Mouse (Mus musculus) embryo, embryonic 11.5 days (tissue): ENCODE measurements around the gene Tbx20.

Source experiments
- DNase-seq: peaks from one replicate; pipeline ENCODE4 v3.0.0-alpha.2; 2012; ENCODE audit warnings: low read depth, low spot score

Gene Tbx20

DNA sequence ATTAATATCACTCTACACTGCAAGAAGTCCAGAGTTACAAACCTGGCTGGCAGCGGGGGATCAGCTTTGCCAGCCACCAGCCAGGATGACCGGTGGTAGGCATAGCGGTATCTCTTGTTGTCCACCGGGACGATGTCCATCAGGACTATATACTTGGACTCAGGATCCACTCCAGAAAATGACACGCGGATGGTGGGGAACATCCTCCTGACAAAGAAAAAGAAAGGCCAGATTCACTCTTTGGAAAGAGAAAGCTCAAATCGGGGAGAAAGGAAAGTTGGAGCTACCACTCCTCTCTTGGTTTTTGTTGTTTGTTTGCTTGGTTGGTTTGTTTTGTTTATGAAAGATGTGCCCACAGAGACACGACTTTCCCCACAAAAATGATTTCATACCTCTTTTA is 4.5 kb downstream of the Tbx20 start:
- no peak for DNase-seq

DNA sequence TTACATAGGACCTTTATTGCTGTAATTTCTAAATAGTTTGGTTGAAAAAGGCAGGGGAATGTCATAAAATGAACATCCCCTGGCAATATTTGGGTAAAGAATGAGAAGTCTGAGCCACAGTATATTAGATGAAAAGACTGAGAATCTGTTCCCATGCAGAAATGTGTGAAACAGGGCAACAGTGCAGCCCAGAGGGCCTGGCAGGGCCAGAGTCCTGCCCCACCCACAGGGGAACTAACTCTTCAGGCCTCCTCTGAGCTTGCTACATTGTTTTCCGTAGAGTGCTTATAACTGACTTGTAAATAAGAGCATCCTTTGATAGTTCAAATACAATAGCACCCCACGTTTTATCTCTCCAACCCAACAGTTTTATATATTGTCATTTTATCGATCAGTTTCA is 7.0 kb downstream of the Tbx20 start:
- no peak for DNase-seq

DNA sequence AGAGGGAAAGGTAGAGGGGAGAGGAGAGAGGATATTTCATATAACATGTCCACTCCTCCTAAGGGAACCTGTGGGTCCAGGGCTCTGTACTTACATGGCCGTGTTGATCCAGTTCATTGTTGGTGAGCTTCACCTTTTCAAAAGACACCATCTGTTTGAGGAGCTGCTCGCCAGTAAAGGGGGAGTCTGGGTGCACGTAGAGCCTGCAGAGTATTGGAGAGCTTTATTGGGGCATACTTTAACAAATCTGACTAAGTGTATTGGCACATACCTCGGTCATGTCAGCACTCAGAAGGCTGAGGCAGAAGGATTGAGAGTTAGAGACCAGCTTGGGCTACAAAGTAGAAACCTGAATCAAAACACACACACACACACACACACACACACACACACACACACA is 8.5 kb downstream of the Tbx20 start:
- DNase-seq = no peak

DNA sequence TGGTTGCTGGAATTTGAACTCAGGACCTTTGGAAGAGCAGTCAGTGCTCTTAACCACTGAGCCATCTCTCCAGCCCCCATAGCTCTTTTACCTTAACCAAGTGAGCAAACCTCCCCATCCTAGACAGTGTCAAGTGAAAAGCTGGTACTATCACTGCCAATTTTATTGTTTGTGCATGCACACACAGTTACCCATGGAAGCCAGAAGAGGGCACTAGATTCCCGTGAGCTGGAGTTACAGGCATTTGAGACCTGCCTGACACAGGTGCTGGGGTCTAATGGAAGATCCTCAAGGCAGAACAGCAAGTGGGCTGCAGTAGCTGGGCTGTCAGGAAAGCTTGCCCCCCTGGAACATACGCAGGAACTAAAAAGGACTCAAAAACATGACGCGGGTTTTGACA is 13.6 kb downstream of the Tbx20 start:
- no peak for DNase-seq

DNA sequence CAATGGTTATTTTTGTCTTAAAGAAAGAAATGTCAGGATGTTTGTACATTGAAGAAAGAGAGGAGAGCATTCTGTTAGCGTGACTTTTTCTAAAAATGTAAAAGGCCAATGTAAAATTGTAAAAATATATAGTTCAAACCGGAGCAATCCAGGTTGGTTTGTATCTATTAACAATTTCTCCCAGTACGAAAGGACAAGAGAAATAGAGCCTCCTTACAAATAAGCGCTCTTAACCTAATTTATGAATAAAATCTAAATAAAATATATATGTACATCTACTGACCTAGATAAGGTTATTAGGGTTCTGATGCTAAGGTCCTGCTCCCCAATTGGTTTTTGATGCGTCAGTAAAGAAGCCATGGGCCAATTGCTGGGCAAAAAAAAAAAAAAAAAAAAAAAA is 29.1 kb downstream of the Tbx20 start:
- no peak for DNase-seq

DNA sequence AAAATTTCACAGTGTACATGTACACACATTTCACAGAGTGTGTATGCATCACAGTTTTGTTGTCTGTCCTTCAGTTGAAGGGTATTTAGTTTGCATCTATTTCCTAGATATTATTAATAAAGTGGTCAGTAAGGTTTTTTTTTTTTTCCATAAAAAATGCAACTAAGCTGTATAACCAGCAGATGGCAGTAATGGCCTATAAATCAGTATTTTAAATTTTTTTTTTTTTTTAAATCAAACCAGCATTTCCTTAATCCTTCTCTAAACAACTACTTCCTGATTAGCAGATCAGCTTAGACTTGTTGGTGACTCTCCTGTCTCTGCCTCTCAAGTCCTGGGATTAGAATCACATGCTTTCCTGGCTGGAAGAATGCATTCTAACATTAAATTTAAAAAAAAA is 72.9 kb downstream of the Tbx20 start:
- no peak for DNase-seq

DNA sequence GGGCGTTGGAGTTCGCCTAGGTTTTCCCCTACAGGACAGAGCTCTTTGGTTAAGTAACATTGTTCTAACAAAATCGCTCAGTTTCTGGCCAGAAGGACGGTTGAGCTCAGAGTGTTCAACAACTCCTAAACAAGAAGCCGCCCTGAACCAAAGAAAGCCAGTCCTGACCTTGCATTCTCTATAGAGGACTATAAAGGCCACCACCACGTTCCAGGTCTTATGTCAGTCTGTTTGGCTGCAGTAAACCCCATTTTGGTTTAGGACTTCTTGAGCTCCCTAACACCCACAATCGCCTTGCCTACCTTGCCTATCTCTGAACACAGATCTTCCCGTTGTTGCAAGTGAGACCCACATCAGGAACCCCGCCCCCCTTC is 77.7 kb downstream of the Tbx20 start:
- no peak for DNase-seq

DNA sequence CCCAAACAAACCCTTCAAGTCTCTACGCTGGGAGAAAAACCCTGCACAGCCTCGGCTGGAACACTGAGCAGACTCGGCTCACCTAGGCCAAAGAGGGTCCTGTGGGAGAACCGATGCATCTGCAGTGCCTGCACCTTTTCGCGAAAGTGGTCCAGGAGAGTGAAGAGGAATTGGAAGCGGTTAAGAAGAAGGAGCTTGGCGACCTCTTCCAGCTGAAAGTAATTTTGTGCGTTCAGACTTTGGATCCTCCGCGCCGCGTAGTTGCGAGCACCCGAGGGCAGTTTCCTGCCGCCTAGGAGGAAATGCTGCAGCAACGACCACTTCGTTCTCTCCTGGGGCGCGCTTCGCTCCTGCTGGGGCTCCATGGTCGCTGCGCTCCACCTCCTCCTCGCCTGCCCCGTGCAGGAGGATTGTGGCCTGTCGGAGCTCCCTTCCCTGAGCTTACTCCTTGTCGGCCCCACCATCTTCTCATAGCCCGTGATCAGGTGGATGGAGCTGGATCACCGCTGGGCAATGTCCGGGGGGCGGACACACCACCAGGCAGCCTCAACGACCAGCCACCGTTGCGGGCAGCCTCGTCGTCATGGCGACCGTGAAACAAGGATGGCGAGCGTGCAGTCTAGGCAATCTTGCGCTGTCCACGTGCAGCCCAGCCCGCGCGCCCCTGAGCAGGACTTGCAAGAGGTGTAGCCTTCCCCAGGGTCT is 78.3 kb downstream of the Tbx20 start, which contains the start of gene Dpy19l2:
Gene Dpy19l2, minus strand, starts transcription at position 594 of the 705 bp plus-strand sequence.
- DNase-seq = peak; percentile 31
